Mouse (Mus musculus) cerebellum, adult 11 months (tissue): ENCODE data around the gene Igfbp4.

Experiments
- DNase-seq: peaks from one replicate; pipeline ENCODE4 v3.0.0; 2022

Igfbp4 gene

DNA sequence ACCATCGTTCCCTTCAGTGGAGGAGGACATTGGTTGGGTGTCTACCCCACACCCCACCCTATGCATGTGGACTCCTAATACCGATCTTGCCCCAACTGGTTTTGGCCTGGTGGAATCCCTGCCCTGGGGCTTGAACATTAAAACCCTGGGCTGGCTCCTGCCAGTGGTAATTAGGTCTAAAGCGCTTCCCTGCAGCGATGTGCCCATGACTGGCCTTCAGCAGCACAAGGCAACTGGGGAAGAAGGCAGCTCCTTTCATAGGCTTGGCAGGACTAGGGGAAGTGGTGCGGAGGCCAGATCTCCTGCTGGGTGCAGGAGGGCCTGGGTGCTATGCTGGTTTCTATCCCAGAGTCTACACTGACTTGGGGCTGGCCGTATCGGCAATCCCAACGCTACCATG, 42.5 kb downstream of the Igfbp4 start:
- DNase-seq: no peak

DNA sequence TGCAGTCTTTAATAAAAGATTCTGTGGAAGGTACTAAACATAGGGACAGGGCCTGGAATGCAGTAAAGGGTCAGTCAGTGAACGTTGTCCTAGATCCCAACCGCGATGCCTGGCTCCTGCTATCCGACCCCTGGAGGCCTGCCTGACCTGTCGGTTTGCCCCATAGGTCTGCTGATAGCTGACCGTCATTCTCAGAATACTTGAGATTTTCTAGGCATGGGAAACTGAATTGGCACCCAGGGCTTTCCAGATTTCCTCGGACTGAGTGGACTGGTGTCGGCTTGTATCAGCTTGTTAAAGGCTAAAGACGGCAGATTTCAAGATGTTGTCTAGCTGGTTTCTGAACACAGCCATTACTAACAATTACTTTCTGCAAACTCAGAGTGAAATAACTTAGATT, 43.3 kb downstream of the Igfbp4 start:
- DNase-seq: no peak

DNA sequence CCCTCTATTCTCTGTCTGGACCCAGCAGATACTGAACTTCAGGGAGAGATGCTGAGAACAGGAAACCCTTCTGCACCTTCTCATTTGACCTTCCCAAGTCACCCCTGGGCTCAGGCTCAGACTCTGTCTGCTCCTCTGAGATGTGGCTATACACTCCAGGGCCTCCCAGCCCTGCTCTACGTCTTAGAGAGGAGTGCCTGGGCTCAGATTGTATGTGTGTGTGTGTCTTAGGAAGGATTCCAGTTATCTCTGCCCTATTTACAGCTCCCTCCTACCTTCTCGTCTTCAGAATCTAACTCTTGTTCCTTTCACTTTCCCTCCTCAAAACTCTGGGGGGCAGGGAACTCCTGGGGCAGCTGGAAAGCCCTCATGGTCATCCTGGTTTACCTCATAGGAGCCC, 47.4 kb downstream of the Igfbp4 start:
- no peak for DNase-seq

DNA sequence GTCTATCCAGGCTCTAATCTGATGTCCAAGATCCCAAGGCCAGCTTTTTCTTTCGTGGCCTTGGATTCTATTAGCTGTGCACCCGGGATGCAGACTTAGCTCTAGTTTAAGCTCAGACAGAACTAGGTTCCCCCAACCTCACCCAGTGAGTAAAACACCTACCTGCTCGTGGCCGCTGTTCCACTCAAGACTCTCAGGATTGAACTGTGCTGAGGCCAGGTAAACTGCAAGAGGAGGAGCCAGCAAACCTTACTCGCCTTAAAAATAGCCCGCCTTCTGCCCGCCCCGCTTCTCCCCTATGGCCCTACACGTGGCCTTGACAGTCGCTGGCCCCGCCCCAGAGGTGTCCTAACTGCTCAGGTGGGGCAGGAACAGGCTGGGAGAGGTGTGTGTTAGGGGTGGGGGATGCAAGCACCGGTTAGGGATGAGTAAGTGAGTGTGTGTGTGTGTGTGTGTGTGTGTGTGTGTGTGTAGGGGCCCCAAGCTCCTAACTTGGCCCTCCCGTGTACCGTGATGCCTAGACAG, 48.1 kb downstream of the Igfbp4 start, which contains the start of gene Tns4:
Gene Tns4, minus strand, starts transcription at position 230 of the 525 bp plus-strand sequence.
- DNase-seq: no peak

DNA sequence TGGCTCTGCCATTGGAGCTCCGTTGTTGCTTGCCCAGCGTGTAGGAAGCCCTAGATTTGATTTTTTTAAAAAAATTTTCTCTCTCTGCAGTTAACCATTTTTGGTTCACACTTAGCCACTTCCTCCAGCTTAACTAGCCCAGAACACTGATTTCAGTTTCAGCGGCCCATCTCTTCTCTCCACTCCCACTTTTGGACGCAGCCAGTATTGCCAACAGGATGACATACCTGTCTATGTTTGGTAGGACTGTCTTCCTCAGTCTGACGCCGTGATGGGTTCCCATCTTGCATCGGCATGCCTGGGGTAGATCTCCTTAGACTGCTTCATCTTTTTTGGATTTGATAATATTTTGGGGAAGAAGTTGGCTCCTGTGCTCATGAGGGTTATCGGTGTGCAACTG, 49.3 kb downstream of the Igfbp4 start:
- DNase-seq: no peak

DNA sequence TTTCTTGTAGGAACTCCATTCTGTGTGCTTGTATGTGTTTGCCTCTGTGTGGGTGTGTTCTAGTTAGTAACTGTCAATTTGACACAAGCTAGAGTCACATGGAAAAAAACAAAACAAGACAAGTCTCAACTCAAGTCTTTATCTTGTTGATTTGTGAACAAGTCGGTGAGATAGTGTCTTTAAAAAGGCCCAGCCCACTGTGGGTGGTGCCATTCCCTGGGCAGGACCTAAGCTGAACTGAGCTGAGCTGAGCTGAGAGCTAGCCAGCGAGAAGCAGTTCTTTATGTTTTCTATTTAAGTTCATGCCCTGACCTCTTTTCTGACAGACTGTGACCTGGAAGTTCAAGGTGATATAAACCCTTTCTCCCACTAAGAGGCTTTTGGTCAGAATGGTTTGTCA, 50.6 kb downstream of the Igfbp4 start:
- no peak for DNase-seq

DNA sequence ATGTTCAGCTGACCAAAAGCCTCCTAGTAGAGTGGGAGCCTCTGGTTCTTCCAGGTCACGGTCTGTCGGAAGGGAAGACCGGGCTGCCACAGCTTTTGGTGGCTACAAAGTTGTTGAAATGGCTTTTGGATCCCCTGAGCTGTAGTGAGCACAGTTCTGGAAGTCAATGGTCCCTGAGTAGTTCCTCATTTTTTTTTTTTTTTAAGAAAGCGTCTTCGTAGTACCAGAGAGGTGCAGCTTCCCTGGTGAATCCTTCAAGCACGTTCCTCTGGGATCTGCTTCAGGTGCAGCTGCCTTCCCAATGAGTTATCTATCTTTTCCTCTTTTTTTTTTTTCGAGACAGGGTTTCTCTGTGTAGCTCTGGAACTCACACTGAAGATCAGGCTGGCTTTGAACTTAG, 52.7 kb downstream of the Igfbp4 start:
- no peak for DNase-seq

DNA sequence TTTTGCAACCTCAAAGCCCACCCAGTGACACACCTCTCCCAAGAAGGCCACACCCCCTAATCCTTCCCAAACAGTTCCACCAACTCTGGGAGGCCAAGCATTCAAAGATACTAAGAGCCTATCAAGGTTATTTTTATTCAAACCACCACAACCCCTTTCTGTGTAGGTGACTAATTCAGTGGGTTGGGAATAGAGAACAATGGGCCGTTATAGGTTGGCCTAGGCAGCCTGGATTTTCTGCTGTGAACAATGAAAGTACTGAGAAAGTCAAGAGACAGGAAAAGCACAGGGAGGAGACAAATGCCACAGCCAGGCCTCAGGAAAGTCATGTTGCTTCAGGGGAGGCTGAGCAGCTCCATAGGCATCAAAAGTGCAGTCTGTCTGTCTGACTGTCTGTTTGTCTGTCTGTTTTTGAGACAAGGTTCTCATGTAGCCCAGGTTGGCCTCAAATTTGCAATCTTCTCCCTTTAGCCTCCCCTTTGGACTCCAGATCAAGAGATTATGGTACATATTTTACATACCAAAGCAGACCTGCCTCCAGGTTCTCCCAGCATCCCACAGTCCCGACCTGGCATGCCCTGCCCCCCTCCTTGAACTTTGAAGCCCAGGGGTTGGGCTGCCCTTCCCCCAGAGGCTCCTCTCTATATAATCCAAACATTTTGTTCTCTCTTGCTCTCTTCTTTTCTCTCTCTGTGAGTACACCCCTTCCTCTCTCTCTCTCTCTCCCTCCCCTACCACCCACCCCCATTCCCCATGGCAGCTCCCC, 54.0 kb downstream of the Igfbp4 start:
- DNase-seq: no peak

DNA sequence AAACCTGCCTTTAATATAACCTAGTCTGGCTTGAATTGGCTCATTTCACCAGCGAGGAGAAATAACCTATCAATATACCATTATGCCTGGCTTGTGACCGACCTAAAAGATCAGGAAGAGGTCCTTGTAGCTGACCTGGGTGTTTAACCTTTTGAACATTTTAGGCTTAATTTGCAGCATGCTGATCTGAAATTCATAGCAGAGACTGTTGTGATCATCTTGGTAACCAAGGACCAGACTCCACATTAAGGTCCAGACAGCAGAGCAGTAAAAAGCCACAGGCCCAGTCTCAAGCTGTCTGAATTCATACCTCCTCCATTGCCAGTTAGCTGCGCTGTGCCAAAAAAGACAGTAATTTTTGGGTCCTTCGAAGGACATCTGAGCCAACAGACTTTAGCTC, 54.7 kb downstream of the Igfbp4 start:
- no peak for DNase-seq

DNA sequence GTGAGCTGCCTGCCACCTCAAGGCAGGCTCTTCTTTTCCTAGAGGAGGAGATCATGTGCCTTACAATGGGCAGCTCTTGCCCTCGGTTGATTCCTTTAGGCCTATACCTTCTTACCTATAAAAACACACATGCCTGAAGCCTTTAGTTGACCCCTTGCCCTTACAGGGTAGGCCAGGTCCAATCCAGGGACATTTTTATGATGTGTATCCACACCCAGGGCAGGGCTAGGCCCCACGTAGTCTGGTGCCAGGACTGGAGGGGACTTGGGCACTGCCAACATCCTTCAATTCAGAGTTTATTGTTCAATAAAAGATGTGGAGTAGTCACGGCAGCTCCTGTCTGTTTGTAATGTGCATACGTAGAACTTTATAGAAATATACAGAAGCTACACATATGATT, 55.4 kb downstream of the Igfbp4 start:
- no peak for DNase-seq

DNA sequence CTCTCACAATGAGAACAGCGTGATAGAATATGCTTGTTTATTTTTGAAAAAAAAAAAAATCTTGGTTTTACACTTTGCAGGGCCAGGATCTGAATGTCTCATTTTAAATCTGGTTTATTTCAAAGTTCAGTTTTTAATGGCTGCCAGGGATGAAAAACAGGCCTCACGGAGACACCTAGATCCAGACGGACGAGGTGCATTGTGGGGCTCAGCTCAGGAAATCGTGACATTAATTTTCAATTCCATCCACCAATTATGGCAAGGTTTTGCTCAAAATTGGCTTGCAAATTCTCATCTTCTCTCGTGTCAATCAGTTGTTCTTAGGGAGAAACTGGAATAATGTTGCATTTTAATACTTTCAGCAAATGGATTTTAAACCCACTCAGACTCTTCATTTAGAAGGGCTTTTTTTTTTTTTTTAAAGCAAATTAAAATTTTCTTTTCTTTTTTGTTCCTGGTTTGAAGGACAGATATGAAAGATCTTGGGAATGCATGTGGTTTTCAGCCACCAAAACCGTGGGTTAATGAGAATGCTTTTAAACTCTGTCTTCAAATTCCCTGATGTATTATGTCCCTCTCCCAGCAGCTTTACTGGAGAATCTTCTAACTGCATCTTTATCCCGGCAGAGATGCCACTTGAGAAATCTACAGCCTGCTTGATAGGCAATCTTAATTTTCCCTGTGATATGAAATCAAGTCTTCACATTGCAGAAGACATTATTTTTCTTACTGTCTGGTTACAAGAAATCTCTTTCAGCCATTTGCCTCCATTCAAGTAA, 56.1 kb downstream of the Igfbp4 start:
- no peak for DNase-seq

DNA sequence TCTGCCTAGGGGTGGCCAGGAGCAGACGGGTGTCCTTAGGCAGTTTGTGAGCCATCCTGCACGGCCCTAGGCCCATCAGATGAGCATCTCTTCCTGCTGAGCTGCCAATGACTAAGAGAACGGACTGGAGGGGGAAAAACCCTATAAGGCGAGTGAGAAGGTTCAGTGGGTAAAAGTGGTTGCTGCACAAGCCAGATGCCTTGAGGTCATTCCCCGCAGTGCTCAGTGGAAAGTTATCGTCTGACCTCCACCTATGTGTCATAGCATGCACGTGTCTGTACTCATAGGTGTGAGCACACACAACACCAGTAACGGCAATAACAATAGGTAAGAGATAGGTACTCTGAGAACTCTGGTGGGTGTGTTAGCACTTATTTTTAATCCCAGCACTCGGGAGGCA, 57.9 kb downstream of the Igfbp4 start:
- no peak for DNase-seq

DNA sequence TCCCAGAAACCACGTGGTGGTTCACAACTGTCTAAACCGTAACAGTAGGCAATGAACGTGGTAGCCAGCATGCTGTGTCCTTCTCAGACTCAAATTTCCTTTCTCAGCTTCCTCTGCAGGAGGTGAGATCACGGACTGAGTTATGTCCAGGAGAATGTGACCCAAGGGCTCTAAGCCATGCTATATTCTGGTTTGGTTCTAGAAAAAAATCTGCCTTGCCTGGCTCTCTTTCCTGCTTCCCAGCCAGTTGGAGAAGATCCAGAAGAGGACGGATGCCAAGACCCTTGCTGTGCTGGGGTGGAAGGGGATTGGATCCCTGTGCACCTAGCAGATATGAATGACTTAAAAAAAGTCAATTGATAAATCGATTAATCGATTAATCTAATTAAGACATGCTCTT, 58.5 kb downstream of the Igfbp4 start:
- no peak for DNase-seq

DNA sequence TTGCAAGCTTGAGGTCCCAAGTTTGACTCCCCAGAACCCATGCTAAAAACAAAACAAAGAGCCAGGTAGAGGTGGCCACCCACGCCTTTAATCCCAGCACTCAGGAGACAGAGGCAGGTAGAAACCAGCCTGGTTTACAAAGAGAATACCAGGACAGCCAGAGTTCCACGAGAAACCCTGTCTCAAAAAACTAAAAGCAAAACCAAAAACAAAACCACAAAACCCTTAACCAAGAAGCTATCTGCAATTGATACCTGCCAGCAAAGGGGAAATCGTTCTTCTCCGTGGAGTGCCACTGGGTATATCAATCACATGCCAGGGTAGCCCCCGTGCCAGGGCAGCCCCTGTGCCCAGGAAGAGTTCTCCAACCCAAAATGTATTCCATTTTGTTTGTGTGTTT, 59.2 kb downstream of the Igfbp4 start:
- no peak for DNase-seq

DNA sequence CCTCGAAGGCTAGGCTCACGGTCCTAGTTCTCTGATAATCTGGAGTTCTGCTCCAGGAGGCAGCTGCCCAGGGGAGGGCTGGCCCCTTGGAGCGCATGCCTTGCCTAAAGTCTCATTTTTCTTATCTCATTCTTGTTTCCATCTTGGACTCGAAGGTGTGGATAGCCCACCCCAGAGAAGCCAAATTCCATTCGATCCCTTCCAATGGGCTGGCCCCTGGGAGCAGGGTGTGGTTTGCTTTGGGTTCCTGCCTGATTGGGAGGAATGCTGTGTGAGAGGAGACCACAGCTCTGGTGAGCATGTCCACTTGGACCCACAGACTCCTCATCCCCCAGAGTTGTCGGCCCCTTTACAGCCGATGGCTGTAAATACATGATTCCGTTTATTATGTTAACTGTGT, 60.6 kb downstream of the Igfbp4 start:
- DNase-seq: no peak

DNA sequence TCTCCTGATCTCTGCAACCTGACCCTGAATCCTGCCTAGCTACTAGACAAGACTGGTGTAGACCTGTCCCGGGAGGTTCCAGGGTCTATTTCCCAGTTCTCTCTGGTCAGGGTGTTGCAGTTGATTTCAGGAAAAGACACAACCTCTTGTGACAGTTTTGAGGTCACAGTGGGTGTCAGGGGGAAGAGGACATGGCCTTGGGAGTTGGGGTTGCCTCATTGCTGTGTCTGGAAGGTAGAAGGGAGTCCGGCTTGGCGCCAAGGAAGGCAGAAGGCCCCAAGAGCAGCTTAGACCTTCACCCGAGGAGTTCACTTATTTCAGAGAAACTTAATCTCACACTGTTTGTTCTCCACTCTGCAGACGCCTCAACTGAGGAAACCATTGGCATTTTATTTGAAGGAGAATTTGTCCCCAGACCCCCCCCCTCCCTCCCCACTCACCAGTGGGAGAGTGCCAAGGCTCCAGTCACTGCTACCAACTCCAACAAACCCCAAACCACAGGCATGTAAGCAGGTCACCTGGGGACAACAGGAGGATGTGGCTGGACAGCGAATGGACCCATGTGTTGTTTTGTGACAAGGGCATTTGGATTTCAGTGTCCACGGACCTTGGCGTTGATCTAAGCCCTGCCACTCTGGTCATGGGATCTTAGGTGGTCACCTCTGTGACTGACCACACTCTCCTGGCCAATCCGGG, 61.7 kb downstream of the Igfbp4 start:
- no peak for DNase-seq
